Mouse (Mus musculus): ENCODE data around the gene Nedd9.

GRCm38 (mm10) chr13:41296396-41296795, 190.8 kb downstream of the Nedd9 start:
- TF ChIP-seq CTCF (IDR thresholded peaks at IDR 0.05 in 2 of 3, conservative IDR thresholded peaks at IDR 0.05 in 1 of 3; ENCODE audit: control insufficient read depth in 1 of 3, insufficient read depth in 1 of 3, low read depth in 2 of 3, low read length in 3 of 3, poor library complexity in 1 of 3, severe bottlenecking in 1 of 3) (no peak), EP300 (IDR thresholded peaks at IDR 0.05; ENCODE audit: low read depth in 1 of 2, low read length in 2 of 2) (no peak), TCF12 (IDR thresholded peaks at IDR 0.05; ENCODE audit: low read depth, low read length) (no peak), ZMIZ1 (IDR thresholded peaks at IDR 0.05; ENCODE audit: low read depth, low read length) (no peak), MAZ (IDR thresholded peaks at IDR 0.05; ENCODE audit: low read depth, low read length) (no peak), RAD21 (IDR thresholded peaks at IDR 0.05; ENCODE audit: low read depth, low read length) (no peak), ZNF384 (IDR thresholded peaks at IDR 0.05; ENCODE audit: low read depth, low read length) (no peak), MAX (IDR thresholded peaks at IDR 0.05; ENCODE audit: low read length) (no peak), POLR2A (IDR thresholded peaks at IDR 0.05; ENCODE audit: control insufficient read depth in 1 of 2, insufficient read depth in 1 of 2, low read depth in 1 of 2, low read length in 2 of 2, poor library complexity in 1 of 2) (no peak), ZC3H11A (IDR thresholded peaks at IDR 0.05; ENCODE audit: low read depth, low read length) (no peak), MXI1 (IDR thresholded peaks at IDR 0.05; ENCODE audit: low read depth, low read length) (no peak), ETS1 (IDR thresholded peaks at IDR 0.05; ENCODE audit: low read depth, low read length) (no peak), HCFC1 (IDR thresholded peaks at IDR 0.05; ENCODE audit: low read depth, low read length) (no peak)
